Mouse (Mus musculus) spleen, adult 12 weeks (tissue): ENCODE results near the gene Stx19.

ENCODE experiments used
- DNase-seq: peaks from one replicate; pipeline ENCODE4 v3.0.0; 2022; ENCODE audit warnings: low spot score

Stx19 gene

GRCm38 (mm10) chr16:62814491-62814890, at the start of gene Stx19:
Gene Stx19, plus strand, starts transcription at chr16:62814676.
- no peak for DNase-seq

DNA sequence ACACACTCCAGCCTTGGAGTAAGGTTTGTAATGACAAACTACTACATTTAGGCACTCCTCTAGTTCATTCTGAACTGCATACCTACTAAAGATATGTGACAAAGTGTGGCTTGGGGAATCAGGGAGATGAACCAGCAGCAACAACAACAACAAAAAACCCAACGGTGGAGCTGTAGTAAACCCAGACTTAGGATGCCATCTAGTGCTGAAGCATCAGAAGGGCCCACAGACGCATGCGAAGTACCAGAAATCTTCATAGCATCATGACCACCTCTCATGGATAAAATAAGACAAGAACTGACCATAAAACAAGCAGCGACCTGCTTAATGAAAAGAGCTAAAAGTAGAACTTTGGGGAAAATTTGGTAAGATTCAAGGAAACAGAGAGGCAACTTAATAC, 41.0 kb upstream of the Stx19 start:
- no peak for DNase-seq

- no peak for DNase-seq
Measured at GRCm38 (mm10) chr16:62776034-62776433, 38.4 kb upstream of the Stx19 start.

DNA sequence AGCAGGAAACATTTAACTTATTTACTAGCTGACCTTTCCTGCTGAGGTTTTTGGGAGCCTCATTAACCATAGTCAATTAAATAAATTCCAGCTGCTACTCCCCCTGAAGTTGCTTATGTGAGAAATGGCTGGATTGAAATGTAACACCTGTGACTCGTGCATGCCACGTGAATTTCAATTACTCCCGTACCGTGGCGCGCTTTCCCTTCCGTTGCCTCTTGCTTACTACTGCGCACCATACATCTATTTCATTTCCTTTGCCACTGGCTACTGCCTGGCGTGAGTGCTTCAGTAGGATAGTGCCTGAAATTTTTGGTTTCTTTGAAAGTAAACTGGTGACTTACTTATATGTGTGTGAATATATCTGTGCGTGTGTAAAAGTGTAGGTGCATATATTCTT, 36.2 kb upstream of the Stx19 start:
- DNase-seq = no peak

DNA sequence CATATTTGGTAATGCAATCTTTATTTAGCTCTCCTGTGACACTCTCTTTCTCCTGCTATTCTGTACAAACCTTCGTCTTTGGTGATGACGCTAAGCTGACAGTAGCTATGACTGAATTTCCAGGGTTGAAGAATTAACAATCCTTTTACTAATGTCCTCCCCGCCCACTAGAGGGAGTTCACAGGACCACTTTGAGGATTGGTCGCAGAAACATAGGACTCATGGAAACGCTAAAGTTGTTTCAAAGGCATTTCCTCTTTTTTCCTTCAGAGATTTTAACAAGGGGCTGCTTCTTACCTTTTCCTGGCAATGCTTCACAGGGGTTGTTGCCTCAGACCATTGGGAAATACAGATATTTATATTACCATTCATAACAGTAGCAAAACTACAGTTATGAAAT, 32.2 kb upstream of the Stx19 start:
- DNase-seq = no peak

GRCm38 (mm10) chr16:62786621-62787331, 27.7 kb upstream of the Stx19 start, which contains the start of gene Nsun3:
Gene Nsun3, minus strand, starts transcription at chr16:62786818.
- DNase-seq = peak; percentile 87

DNA sequence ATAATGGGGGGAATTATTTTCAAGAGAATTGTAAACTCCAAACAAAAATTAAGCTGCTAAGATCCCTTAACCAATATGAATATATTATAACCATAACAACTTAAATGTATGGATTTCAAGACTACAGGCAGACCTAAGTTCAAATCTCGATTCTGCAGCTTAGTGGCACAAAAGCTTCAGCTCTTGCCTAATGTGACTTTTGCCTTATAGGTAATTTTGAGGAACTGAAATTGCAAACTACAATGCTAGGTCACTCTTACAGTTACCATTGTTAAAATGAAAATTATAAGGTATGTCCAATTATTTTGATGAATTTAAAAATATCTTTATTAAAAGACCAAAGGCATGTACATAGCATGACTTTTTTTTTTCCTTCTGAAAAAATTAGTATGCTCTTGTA, 17.9 kb upstream of the Stx19 start:
- no peak for DNase-seq

GRCm38 (mm10) chr16:62798808-62799207, 15.7 kb upstream of the Stx19 start:
- DNase-seq = no peak

GRCm38 (mm10) chr16:62799426-62799825, 15.1 kb upstream of the Stx19 start:
- no peak for DNase-seq

DNA sequence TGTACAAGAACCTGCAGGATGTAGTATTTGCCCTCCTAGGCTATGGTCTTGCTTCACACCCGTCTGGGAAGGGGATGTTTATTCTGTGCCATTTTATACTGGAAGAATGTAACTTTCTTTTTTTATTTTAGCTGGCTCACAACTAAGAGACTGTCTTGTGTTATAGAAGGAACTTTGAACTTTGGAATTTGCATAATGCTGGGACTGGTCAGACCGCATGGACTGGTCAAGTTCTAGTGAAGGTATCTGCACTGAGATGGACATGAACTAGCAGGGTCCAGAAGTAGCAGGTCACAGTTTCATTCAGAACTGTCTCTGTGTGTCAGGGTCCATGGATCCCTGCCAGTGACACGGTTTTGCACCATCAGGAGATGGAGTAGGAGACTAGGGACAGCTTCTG, 14.6 kb upstream of the Stx19 start:
- no peak for DNase-seq

DNA sequence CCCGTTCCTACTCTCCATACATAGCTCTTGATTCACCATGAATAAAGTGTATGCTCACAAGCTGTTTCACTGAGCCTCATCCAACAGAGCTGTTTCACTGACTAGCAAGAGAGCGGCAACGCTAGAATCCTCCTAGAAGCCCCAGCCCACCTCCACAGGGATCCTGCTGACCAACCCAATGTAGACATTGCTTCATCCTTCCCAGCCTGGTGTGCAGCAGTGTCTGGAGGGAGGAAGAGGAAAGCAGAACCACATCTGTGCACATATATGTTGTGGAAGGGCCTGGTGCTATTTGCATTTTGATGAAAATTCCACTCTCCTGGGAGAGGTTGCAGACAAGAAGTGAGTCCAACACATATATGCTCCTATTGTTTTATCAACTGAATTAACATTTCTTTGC, 9.9 kb upstream of the Stx19 start:
- no peak for DNase-seq

- no peak for DNase-seq
Measured at GRCm38 (mm10) chr16:62807249-62807979, 7.1 kb upstream of the Stx19 start.

GRCm38 (mm10) chr16:62810855-62811254, 3.6 kb upstream of the Stx19 start:
- no peak for DNase-seq

GRCm38 (mm10) chr16:62813790-62814189, 686 bp upstream of the Stx19 start:
- DNase-seq = no peak

DNA sequence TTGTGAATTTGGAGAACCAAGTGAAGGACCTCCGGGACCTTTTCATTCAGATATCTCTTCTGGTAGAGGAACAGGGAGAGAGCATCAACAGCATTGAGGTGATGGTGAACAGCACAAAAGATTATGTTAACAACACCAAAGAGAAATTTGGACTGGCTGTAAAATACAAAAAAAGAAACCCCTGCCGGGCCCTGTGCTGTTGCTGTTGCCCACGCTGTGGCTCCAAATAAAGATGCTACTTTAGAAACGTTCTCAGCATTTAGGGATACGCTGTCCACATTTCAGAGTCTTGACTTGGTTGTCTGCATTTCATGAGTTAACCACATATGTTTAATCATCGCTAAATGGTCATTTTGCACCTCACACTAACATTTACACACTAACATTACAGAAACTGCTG, 8.0 kb downstream of the Stx19 start:
- DNase-seq = no peak

DNA sequence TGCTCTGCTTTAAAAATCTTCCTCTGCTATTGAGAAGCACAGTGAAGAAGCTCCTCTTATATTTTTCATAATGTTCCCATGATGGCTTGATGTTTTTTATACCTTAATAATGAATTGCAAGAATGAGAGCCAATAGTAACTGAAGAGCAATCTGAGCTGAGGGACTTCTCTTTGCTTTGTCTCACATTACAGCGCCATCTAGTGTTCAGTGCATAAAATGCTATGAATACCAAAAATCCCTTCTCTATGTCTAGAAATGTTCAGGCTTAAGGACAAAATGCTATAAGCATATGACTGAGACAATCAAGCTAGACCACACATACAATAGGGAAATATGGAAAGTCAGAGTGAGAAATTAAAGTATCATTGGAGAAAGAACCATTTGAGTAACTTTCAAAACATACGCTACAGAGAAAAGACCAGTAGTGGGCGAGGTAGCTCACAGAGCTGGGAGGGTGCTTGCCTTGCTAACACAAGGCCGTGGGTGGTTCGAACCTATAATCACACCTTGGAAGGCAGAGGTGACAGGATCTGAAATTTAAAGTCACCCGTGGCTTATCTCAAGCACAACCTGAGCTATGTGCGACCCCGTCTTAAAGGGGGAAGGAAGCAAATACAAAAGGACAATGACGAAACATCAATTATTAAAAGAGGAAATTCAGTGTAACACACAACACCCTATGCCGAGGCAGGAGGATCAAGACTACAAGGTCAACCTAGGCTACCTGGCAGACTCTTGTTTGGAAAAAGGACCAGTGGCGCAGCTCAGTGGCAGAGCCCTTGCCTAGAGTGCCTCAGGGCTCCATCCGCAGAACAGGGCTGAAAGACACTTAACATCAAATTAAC, 11.9 kb downstream of the Stx19 start:
- DNase-seq = no peak

GRCm38 (mm10) chr16:62832027-62832426, 17.6 kb downstream of the Stx19 start:
- no peak for DNase-seq

GRCm38 (mm10) chr16:62832481-62832880, 18.0 kb downstream of the Stx19 start:
- peak; percentile 11 for DNase-seq

DNA sequence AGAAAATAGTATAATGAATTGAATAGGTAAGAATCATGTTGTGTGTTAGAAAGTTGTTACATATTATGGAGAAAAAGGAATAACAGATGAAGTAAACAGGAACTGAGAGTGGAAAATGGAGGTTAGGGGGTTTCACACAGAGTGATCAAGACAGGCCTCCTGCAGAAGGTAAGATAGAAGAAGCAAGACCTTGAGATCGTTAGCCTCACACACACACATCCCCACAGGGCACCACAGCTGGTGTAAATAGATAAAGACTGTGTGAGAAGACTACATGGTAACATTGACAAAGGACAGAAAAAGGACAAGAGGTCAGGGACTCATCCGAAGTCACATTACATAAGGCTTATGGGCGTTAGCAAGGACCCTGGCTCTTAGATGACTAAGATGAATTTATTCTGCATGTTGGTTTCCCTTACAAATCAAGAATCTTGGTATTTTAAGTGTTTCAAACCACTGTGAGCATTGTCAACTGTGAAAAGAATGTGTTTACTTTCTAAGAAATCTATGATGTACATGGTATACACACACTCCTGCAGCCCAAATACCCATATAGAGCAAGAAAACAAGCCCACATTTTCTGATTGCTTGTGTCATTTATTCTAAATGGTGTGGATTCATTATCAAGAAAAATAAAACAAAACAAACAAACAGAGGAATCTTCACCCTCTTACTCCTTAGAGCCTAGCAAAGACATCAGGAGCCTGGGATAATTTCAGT, 19.7 kb downstream of the Stx19 start:
- no peak for DNase-seq

GRCm38 (mm10) chr16:62845341-62845740, 30.9 kb downstream of the Stx19 start:
- DNase-seq = no peak

- peak; percentile 83 for DNase-seq
Measured at GRCm38 (mm10) chr16:62846498-62847312, 32.2 kb downstream of the Stx19 start, which contains the start of gene Arl13b. Gene Arl13b, minus strand, starts transcription at chr16:62847040.
